Mouse (Mus musculus) thymus, postnatal 36 days (tissue): ENCODE data around the gene Pkp1.

Experiments used
- DNase-seq, 2 experiments: peaks; one replicate each; pipeline ENCODE4 v3.0.0; 2022; ENCODE audit warnings: mixed read lengths in 2 of 2

The Pkp1 gene

DNA sequence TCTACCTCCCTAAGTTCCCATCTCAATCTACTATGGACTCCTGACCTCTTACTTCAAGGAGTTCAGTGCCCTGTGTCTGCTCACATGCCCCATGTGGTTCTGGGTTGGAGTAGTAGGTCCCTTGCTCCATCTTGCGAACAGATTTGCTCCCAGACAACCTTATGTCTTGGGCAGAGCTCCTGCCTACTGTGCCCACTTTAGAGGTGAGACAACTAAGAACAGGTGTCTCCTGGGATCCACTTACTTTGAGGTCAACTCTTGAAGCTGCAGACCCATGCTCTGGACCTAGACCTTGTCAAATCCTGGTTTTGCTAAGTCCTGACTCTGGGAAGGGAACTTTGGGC is 63.7 kb downstream of the Pkp1 start:
- no peak for DNase-seq

DNA sequence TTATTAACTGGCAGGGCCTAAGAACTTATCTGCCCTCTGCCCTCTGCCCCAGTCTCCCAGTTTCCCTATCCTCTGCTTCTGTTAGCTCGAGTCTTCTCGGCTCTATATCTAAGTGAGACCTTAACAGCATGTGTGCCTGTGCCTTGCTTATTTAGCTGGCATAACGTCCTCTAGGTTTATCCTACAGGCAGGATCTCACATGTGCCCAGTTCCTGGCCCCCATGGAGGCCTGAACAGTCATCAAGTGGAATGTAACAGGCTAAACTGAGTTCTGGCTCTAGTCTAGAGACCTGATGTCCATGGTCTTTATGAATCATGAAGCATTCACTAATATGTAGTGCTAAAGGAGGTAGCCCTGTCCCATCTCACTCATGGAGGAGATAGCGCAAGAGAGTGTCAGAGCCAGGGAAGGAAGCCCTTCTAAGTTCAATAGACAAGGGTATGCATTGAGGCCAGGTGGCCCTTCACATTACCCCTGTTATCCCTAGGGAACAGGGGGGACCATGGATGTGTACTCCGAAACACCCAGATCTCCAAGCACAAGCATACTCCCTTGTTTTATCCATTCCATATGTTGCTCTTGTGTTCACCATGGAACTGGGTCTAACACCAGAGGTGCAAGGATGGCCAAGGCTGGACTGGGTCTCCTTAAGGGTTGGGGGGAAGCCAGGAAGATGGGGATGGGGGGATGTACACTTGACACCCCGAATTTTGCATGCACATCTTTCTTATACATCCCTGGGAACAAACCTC is 64.2 kb downstream of the Pkp1 start:
- no peak for DNase-seq

DNA sequence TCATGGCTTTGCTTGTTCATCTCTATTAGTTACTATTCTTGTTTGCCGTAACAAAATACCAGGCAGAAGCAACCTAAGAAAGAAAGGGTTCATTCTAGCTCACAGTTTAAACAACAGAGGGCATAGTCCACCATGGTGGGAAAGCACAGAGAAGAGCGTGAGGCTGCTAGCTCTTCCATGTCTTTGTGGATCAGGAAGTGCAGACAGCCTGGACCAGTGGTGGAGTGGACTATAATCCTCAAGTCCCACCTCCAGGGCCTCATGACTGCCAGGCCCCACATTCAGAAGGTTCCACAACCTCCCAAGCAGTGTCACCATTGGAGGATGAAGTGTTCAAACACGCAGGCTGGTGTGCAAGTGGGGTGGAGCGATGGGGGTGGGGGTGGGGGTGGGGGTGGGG is 65.8 kb downstream of the Pkp1 start:
- no peak for DNase-seq

DNA sequence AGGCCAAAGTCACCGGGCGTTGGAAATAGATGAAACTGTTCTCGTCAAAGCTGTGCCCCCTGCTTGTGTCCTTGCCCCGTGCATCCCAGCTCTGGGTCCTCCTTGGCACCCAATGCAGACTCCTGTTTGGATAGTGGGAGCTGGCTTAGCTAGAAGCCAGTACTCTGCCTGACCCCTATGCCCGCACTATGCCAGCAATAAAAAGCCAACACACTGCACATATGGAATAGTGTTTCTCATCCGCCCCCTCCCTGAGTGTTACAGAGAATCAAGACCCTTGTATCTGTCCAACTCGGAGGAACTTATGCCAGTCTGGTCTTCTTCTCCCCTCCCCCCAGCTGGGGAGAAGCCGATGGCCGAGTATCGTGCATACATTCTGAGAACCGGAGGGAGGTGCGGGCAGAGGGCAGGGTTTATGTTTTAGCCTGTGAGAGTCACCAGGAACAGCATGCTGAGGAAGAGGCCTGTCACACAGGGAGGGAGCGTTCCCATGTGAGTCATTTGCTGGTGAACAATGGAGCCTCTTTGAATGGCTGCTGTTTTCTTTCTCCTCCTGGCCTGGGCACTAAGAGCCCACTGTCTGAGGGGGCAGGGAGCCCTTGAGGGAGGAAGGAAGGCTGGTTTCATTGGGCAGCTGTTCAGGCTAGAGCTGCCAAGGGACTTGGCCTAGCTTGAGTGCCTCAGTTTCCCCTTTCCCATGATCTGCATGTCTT is 66.8 kb downstream of the Pkp1 start:
- DNase-seq: no peak

DNA sequence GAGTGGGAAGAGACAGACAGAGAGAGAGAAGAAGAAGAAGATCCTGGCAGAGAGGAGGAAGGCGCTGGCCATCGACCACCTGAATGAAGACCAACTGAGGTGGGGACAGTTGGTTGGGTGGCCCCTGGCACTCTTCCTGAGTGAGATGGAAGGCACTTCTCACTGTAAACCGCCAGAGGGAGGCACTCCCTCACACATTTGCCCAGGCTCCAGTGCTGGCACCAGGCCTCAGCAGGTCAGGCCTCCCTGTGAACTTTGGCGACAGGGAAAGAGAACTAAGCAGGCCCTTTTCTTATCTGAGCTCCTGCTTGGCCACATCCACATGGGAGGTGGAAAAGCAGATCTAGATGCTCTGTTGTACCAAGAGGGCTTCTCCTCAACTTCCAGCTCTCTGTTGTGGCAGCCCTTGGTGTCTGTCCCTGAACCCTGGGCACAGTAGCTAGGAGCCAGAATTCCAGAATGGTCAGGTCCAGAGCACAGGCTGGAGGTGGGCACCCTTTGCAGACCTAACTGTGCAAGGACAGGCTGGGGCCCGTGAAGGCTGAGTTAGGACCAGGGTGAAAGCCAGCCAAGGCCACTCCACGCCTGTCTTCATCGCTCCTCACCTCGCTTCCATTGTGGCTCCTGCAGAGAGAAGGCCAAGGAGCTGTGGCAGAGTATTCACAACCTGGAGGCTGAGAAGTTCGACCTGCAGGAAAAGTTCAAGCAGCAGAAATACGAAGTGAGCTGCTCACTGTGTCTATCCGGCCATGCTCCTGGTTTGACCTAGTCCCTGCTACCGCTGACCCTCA is 68.1 kb downstream of the Pkp1 start:
- DNase-seq: no peak

DNA sequence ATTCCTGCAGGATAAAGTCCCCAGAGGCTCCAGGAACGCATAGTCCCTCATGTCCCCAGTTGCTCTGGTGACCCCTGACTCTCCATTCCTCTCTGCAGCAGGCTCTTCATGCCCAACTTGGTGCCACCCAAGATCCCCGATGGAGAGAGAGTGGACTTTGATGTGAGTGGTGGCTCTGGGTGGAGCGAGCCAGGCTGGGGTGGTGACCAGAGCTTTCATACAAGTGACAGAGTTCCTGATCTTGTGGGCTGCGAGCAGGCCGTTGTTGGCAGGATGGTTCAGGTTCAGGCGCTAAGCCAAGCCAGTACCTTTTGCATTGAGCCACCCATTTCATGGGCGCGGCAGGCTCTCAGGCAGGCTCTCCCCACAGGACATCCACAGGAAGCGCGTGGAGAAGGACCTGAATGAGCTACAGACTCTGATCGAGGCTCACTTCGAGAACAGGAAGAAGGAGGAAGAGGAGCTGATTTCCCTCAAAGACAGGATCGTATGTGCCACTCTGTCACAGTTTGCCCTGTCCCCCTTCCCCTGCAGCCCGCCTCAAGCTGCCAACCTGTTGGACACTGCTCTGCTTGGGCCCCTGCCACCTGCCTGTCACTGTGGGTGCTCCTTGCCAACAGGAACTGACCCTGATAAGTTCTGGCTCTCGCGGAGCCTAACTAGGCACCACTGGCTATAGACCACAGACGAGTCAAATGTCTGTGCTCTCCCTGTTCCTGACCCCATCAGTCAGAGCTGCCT is 71.2 kb downstream of the Pkp1 start:
- no peak for DNase-seq

DNA sequence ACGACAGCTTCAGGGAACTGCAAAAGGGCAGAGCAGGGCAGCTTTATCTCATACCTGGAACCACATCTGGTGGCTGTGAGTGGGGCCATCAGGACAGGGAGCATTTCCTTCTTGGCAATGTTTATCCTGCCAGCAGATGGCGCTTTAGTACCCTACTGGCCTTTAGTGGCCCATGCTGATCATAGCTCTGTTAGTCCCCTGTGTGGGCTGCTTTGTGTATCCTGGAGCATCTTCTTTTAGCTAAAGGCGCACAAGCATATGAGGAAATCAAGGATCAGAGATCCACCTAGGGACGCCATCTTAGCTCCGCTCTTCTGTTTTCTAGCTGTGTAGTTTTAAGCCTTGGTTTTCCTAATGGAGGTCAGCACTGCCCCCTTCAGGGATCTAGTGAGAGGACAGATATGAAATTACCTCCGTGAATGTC is 71.9 kb downstream of the Pkp1 start:
- peak in 1 of 2 experiments; percentile 26 for DNase-seq

DNA sequence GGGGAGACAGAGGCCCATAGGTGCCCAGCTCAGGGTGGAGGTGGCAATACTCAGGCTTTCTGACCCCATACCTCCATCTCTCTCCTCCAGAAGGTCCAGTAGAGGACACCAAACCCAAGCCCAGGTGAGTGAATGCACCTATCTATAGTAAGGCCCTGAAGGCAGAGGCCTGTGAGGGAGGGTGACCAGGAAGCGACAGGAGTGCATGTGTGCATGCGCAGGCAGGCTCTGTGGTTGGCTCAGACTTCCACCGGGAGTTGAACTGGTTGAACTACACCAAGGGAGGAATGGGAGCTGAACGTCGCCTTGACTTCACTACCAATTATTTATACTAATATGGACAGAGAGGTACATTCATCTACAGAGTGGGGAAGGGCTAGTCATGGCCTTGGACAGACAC is 72.4 kb downstream of the Pkp1 start:
- no peak for DNase-seq

DNA sequence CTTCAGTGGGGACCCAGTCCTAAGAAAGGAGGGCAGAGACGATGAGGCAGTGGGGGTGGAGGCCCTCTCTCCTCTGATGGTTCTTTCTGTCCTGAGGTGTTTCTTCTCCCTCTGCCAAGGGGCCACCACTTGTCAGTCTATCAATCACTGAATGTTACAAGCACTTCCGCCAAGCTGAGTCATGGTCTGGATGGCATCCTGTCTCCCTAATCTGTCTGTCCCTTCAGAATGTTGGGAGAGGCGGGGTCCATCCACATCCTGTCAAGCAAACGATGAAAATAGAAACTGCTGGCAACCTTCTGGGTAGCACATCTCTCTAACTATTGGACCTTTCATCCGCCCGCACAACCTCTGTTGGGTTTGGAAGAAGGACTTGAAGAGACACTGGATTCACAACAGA is 74.5 kb downstream of the Pkp1 start:
- no peak for DNase-seq

DNA sequence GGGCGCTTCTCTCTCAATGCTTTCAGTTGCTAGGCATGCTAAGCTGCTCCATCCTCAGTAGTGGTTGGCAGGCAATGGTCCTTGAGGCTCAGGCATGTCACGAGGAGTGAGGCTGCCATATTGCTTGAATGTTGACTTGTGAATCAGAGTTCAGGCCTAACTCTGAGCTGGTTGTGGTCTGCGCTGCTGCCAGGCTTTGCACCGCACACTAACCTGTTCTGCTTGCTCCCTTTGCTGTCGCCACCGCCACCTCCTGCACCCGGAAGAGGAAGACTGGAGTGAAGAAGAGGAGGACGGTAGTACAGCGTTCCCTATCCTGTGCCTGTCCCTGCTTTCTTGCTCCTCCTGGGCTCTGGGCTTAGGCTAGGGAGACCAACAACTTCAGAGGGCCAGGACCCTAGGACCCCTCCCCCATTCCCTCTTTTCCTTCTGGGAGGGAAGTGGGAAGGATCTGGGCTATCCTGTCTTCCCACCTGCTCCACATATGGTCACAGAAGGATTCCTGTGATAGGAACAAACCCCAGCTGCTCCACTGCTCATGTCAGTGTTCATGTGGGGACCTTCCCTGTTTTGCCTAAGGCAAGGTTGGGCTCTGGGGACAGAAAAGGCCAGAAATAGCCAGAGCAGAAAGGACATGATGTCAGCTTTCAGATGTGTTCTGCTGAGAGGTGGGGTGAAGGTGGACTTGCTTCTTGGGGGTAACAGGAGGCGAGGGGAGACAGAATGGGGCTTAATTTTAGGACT is 75.3 kb downstream of the Pkp1 start:
- no peak for DNase-seq

DNA sequence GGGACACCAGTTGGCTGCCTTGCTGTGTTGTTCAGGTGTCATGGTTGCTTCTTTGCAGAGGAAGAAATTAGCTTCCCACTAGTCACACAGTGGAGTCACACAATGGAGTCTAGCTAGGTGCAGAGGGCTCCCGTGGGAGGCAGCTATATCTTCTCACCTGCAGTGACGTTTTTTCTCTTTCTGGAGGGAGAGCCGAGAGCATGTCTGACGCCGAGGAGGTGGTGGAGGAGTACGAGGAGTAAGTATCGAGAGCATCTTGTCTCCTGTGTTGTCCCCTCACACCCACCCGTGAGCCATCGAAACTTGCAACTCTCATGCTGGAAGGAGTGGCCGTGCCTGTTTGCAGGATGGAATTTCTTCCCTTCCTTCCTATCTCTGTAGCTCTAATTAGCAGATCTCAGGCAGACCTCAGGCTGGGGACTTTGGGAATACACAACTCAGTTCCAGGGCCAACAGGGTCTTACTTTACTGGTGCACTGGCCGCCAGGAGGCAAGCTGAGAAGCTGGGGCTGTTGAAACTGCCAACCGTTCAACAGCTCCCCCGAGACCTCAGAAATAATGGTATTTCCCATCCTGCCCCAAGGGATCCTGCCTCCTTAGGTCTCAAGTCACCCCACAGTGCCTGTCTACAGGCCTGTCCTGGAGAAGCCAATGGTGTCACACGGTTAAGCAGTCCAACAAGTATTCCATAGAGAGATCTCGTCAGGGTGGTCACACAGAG is 78.2 kb downstream of the Pkp1 start:
- DNase-seq: no peak

DNA sequence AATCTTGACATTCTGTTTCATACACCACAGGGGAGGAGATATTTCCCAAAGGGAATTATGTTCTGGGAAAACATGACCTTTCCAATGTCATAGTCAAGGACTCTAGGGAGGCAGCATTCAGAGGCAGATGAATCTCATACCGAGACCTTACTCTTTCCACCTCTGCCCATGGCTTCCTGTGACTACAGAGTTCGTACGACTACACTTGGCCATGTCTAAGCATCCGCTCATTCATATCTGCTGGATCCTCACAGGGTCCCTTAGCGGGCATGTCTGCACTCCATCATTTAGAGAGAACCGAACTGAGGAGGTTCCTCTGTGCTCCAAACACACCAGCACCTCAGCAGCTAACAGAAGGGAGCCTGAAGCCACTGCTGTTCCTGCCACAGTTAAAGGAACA is 79.9 kb downstream of the Pkp1 start:
- DNase-seq: no peak

DNA sequence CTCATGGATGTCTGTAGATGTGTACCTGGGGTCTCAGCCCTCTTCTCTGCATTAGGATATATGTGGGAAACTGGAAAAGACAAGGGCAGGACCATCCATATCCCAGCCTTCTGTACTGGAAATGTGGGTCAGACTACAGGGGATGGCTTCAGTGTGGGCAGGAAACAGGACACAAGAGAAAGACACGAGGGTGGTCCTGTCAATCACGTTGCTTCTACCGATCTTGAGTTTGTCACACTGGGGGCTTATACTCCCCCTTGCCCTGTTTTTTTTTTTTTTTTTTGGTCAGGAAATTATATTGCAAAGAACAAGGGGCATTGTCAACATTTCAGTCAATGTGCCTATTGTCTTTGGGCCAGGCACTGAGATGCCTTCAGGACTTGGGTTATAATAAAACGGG is 80.4 kb downstream of the Pkp1 start:
- DNase-seq: no peak

DNA sequence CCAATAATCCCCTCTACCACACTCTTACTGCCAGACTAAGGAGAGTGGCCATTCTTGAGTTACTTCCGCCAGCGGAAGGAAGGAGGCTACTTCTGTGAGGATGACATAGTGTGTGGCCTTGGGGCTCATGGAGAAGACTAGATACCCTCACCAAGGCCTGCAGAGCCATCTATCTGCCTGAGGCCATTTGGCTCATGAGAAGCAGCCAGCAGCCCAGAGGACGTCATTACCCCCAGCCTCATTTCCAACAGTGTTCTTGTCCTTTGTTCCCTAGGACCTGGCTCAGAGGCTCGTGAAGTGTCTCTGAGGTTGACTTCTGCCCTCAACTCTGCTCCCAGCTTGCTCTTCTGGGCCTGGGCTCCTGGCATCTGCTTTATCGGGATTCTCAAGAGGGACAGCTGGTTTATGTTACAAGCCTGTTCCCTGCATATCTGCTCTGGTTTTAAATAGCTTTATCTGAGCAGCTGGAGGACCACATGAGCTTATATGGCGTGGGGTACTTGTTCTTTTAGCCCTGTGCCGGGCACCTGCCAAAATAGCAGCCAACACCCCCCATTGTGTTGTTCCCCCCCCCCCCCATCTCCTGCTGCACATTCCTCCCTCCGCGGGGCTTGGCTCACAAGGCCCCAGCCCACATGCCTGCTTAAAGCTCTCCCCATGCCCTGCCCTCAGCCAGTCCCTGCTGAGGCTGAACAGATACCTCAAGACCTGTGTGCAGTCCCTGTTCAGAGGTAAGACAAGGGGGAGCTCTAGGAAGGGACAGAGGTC is 83.1 kb downstream of the Pkp1 start, which contains the start of gene Tnnt2:
Tnnt2 (plus strand) TSS at position 639 of the 768 bp plus-strand sequence.
- no peak for DNase-seq

DNA sequence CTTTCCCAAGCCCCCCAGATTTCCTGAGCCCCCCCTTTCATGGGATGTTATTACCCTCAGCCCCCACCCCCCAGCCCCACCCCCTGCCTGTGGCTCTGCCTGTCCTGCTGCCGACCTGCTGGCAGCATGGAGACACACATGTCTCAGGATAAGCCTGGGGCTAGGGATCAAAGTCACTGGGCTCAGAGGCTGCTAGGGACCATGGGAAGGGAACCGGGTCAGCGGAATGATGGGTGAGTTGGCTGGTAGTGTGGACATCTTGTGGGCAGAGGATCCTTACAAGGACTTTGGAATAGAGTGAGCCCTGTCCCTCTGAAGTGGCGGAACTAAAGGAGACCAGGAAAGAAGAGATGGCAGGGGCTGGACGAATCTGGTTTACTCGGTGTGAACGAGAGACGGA is 84.0 kb downstream of the Pkp1 start:
- DNase-seq: no peak

DNA sequence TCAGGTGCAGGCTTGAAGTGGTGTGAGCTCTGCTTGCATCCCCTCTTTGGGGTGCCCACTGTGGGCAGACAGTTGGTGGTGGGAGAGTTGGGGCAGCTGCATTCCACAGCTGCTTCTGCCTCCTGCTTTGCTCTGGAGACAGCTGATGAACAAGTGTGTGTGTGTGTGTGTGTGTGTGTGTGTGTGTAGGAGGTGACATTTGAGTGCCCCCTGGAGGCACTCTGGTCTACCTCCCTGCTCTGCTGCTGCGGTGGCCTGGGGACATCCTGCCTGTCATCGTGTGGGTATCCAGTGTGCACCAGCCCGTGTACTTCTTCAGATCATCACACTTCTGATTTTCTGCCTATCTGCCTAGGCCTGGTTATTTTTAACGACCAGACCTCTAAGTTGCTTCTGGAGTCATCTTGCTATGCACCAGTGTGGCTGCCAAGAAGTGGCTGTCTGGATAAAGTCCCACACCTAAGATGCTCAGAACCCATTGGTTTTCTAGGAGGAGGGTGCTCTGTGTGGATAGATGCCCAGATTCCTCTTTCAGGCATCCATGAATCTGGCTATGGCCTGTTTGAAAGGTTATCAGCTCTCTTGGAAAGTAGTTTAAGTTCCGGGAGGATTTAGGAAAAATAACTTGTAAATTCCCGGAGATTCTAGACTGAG is 84.7 kb downstream of the Pkp1 start:
- peak; percentile 17 to 33 for DNase-seq

DNA sequence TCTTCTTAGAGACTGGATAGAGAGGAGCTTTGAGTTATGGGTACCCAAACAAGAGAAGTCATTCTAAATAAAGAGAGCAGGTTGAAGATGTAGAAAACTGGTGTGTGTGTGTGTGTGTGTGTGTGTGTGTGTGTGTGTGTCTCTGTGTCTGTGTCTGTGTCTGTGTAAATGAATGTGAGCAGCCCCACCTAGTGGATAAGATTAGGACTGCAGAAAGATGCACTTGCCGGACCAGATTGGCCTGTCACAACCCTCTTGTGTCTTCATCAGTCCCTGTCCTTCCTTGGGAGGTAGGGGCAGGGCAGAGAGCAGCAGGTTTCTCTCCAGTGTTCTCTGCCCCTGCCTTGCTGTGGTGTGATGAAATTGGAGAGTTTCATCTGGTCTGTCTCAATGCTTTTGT is 90.1 kb downstream of the Pkp1 start:
- DNase-seq: peak in 1 of 2 experiments; percentile 40

DNA sequence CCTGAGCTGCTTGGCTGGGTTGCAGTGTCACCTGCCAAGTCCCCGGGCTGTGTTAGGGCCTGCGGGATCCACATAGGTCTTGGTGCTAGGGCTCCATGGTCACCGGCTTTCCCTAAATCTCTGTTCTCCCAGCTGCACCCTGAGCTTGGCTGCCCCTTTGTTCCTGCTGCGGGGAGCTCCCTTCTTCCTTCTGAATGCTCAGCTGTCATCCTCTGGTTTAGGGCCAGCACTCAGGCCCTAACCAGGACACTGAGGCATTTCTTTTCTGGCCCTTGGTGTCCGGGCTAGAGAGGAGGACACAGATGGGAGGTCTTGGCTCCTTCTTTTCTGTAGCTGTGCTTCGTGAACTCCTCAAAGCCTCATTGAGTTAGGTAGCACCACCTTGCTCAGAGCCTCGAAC is 97.2 kb downstream of the Pkp1 start:
- no peak for DNase-seq
